Mouse (Mus musculus) spleen, embryonic (tissue): Measurements from ENCODE around the gene Olfr624.
"Not testable (repeated sequence)": the region's sequence is repeated elsewhere in the genome, so short reads cannot be mapped to it uniquely, and the experiment has no call there.

Experiments
- CTCF ChIA-PET: fragments of 350-600 bp; sonication (Branson Sonifier 250); formaldehyde crosslinking; loops from one replicate; lab custom pipeline; 2022; lab: Charles Lee

Gene Olfr624

DNA sequence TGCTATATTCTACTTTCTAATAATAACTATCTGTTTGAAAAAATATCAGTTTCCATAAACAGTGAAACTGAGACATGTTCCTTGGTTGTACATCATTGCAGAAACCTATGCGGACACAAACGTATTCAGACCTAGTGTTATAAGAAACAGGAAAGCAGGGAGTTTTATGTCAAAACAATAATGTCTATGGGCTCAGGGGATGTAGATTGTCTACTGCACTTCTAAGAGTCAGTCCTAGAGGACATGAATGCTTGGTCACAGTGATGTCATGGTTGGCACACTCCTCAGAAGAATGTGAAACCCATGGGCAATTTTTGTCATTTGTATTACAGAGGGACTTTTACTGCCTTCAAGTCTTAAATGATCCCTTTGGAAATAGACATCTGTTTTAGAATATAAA, at the start of gene Olfr624:
Gene Olfr624, minus strand, starts transcription at position 101 of the 400 bp plus-strand sequence.
- CTCF ChIA-PET, result no interaction called here

DNA sequence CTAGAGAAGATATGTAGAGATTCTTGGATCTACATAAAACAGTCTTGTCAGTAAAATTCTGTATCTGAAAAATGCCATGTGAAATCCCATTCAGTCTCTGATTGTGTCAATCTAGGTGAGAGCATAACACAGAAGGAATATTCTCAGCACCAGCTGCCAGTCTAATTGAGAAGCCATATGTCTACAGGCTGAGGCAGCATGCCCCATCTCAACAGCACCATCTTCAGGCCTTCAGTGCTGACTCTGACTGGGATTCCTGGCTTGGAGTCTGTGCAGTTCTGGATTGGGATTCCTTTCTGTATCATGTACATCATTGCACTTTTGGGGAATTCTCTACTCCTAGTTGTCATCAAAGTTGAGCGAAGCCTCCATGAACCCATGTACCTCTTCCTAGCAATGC, 45.4 kb upstream of the Olfr624 start:
- CTCF ChIA-PET, result not testable (repeated sequence)

DNA sequence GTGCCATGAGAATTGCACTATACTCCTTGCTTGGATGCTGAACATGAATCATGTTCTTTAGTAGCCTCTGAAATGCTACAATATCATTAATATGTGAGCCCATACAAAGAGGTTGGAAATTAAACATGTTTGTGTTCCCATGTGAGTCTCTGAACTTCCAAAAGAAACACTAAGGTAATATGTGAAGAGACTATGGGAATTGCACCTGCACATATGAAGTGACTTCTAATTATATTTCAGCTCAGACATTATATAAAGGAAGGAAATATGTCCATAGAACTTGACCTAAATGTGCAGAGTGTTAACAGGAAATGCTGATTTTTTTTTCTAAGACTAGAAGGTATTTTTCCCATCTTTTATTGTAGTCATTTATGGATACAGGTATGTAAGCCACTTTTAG, 43.4 kb upstream of the Olfr624 start, which contains the start of gene Olfr243:
Gene Olfr243, plus strand, starts transcription at position 301 of the 400 bp plus-strand sequence.
- CTCF ChIA-PET, result no interaction called here

DNA sequence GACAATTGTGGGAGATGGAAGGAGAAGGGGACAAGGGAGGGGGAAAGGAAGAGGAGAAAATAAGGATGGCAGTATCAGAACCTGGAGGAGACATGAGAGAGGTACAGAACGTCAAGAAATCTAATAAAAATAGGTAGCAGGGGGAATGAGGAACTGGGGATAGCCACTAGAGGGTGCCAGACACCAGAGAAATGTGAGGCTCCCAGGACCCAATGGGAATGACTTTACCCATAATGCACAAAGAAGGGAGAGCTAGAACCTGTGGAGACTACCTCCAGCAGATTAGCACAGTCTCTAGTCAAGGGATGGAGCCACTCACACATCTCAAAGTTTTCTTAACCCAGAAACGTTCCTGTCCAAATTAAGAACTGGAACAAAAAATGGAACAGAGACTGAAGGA, 41.0 kb upstream of the Olfr624 start:
- CTCF ChIA-PET, result interaction anchor here (1.1 kb wide), 1 partner anchor 233 kb away, joined by 4 read pairs; the partner anchor contains the start of gene Olfr633

DNA sequence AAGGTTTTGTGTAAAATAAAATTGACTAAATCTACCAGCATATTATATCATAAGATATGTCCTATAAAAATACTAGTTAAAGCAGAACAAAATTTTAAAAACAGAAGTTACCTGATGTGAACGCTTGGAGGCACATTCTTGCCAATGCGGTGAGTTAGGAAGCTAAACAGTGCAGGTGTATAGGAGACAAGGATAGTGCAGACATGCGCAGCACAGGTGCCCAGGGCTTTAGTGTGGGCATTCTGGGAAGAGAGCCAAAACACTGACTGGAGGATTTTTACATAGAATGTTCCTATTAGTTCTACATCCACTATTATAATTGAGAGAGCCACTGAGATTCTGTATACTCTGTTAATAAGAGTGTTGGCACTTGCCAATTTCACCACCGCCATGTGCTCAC, 28.5 kb upstream of the Olfr624 start:
- CTCF ChIA-PET, result no interaction called here

DNA sequence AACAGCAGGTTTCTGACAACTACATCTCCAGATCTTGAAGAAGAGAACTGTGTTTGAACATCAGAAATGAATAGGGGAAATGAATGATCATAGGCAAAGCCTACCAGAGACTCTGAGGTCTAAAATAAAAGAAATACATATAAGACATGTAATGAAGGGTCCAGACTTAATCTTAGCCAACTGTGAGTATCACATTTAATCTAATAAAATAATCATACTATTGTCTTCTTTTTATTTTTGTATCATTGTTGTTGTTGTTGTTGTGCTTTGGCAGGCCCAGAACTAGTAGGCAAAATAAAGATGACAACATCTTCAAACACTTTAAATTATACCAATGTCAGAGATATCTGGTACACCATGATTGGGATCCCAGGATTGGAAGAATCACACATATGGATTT, 11.4 kb upstream of the Olfr624 start, which contains the start of gene Olfr625-ps1:
Gene Olfr625-ps1, plus strand, starts transcription at position 301 of the 400 bp plus-strand sequence.
- CTCF ChIA-PET, result no interaction called here

DNA sequence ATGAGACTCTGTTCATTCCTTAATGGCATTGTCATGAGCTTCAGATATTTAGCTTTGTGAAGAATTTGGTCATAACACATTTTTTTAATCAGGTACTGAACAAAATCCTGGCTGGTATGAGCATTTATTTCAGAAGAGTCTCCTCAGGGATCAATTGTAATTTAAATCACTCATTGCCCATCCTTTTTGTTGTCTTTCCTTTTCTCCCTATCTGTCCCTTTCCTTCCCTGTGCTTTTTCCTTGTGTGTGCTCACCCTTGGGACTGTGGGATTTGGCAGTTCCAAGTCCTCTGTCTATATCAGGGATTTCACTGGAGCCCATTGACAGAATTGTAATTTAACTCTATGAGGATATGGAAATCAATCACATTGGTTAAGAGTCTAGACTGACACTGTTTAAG, 7.4 kb downstream of the Olfr624 start, which contains the start of gene Olfr623:
Gene Olfr623, minus strand, starts transcription at position 101 of the 400 bp plus-strand sequence.
- CTCF ChIA-PET, result no interaction called here

DNA sequence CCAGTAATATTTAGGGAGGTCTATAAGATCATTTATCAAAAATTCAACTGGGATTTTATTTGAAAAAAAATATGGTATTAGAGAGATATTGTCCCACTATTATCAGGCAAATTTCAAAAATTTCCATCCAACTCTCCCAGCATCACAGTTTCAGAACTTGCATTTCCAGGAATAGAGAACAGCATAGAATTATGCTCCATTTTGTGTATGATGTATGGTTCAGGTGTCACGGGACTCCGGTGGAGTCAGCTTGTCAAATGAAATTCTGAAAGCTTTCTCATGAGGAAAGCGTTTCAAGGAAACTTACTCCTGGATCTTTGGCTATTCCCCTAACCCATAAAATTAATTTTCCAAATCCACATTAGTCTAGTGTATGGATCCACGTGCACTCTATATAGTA, 26.9 kb downstream of the Olfr624 start:
- CTCF ChIA-PET, result no interaction called here

DNA sequence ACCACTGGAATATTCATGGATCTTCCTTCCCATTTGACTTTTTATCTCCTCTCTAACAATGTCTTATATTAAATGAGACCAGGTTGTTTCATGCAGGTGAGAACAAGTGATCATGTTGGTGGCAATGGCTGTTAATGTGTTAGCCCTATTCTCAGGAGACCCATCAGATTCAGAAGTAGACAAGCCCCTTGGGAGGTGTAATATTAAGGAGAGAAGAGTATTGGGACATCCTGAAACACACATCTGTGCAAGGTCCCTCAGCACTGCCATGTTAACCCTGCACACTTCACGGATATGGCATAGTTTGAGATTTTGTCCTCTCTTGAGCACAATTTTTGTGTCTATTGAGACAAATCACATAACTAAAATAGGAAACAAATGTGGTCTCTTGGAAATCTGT, 28.4 kb downstream of the Olfr624 start, which contains the start of gene Olfr622:
Gene Olfr622, minus strand, starts transcription at position 101 of the 400 bp plus-strand sequence.
- CTCF ChIA-PET, result no interaction called here

DNA sequence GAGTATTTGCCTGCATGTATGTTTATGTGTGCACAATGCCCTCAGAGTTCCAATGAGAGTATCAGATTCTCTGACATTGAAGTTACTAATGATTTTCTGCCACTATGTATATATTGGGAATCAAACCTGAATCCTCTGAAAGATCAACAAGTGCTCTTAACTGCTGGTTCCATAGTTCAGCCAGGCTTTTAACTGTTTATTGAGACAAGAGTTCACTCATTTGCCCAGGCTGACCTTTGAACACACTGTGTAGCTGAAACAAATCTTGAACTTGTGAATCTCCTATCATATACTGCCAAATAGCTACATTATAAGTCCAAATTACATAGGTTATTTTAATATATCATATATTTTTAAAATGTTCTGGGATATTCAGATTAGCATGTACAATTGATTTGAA, 34.2 kb downstream of the Olfr624 start:
- CTCF ChIA-PET, result no interaction called here
